Mouse (Mus musculus): ENCODE results near the gene Sult2b1. TPM values are rescaled to one million over a fixed set of nuclear protein-coding genes. Genes with fewer than 3 reads are reported as not detected.

The Sult2b1 gene
- total and polyA plus RNA-seq, 2 experiments from 2014 or later, result 0.23 TPM; not detected in 1

- Histone ChIP-seq H3K4me3 (ENCODE audit: low read depth, low read length) (no peak overlapping the region), H3K4me2 (ENCODE audit: low read depth, low read length) (no peak overlapping the region), H3K9me3 (replicated peaks; ENCODE audit: control insufficient read depth, low read length) (no peaks in the 10 kb centered on the region), H3K36me3 (replicated peaks; ENCODE audit: control insufficient read depth, insufficient read depth, low read length) (peaks cover 19% of the 10 kb centered on the region), H3K27me3 (ENCODE audit: control insufficient read depth, insufficient read depth, low read length) (peaks cover 6% of the 10 kb centered on the region; the same call in 1 of the 2 replicates), H3K4me1 (ENCODE audit: control insufficient read depth, insufficient read depth) (peaks cover 17% of the 10 kb centered on the region; the same call in 1 of the 2 replicates), H3K27ac (ENCODE audit: low read depth) (no peak overlapping the region), H3K9ac (replicated peaks; ENCODE audit: low read depth, low read length) (no peak overlapping the region)
- 61% methylated on average over 2 of the region's 2 CpGs for WGBS
- DNase-seq (ENCODE audit: low spot score), result no peak
- TF ChIP-seq EP300 (IDR thresholded peaks at IDR 0.05; ENCODE audit: low read depth) (no peak), CTCF (IDR thresholded peaks at IDR 0.05; ENCODE audit: low read depth) (no peak)
- no peak for ATAC-seq (ENCODE audit: insufficient read depth, low read depth)
Measured at GRCm38 (mm10) chr7:45815984-45816351, 31.5 kb upstream of the Sult2b1 start.

GRCm38 (mm10) chr7:45815323-45815983 is 31.0 kb upstream of the Sult2b1 start:
- H3K36me3 ChIP-seq (replicated peaks; ENCODE audit: control insufficient read depth, insufficient read depth, low read length), result peaks cover 24% of the 10 kb centered on the region
- no peaks in the 10 kb centered on the region for H3K9me3 ChIP-seq (replicated peaks; ENCODE audit: control insufficient read depth, low read length)
- peaks cover 6% of the 10 kb centered on the region; the same call in 1 of the 2 replicates for H3K27me3 ChIP-seq (ENCODE audit: control insufficient read depth, insufficient read depth, low read length)
- no peak overlapping the region for H3K4me2 ChIP-seq (ENCODE audit: low read depth, low read length)
- no peak overlapping the region for H3K27ac ChIP-seq (ENCODE audit: low read depth)
- DNase-seq (ENCODE audit: low spot score), result no peak
- peaks cover 17% of the 10 kb centered on the region; the same call in 1 of the 2 replicates for H3K4me1 ChIP-seq (ENCODE audit: control insufficient read depth, insufficient read depth)
- ATAC-seq (ENCODE audit: insufficient read depth, low read depth), result no peak
- no peak overlapping the region for H3K4me3 ChIP-seq (ENCODE audit: low read depth, low read length)
- WGBS, result 63% methylated on average over 10 of the region's 10 CpGs
- H3K9ac ChIP-seq (replicated peaks; ENCODE audit: low read depth, low read length), result no peak overlapping the region
- TF ChIP-seq EP300 (IDR thresholded peaks at IDR 0.05; ENCODE audit: low read depth) (no peak), CTCF (IDR thresholded peaks at IDR 0.05; ENCODE audit: low read depth) (no peak)

GRCm38 (mm10) chr7:45814841-45815240 is 30.4 kb upstream of the Sult2b1 start:
- no peak for TF ChIP-seq EP300 (IDR thresholded peaks at IDR 0.05; ENCODE audit: low read depth)
- no peak for TF ChIP-seq CTCF (IDR thresholded peaks at IDR 0.05; ENCODE audit: low read depth)
- DNase-seq (ENCODE audit: low spot score) (no peak), ATAC-seq (ENCODE audit: insufficient read depth, low read depth) (no peak)
- Histone ChIP-seq H3K27me3 (ENCODE audit: control insufficient read depth, insufficient read depth, low read length) (peaks cover 6% of the 10 kb centered on the region; the same call in 1 of the 2 replicates), H3K9ac (replicated peaks; ENCODE audit: low read depth, low read length) (no peak overlapping the region), H3K4me3 (ENCODE audit: low read depth, low read length) (peak overlapping the region; percentile 23), H3K4me2 (ENCODE audit: low read depth, low read length) (peak overlapping the region; percentile 59), H3K27ac (ENCODE audit: low read depth) (no peak overlapping the region), H3K9me3 (replicated peaks; ENCODE audit: control insufficient read depth, low read length) (no peaks in the 10 kb centered on the region), H3K36me3 (replicated peaks; ENCODE audit: control insufficient read depth, insufficient read depth, low read length) (peaks cover 30% of the 10 kb centered on the region), H3K4me1 (ENCODE audit: control insufficient read depth, insufficient read depth) (peaks cover 17% of the 10 kb centered on the region; the same call in 1 of the 2 replicates)
- WGBS, result 7% methylated on average over 5 of the region's 5 CpGs

- no peaks in the 10 kb centered on the region for H3K9me3 ChIP-seq (replicated peaks; ENCODE audit: control insufficient read depth, low read length)
- peak; percentile 100 for DNase-seq (ENCODE audit: low spot score)
- peak within 1 kb of the TSS; percentile 98 for H3K9ac ChIP-seq (replicated peaks; ENCODE audit: low read depth, low read length)
- peak within 1 kb of the TSS; percentile 100 for H3K27ac ChIP-seq (ENCODE audit: low read depth)
- H3K4me2 ChIP-seq (ENCODE audit: low read depth, low read length), result peak within 1 kb of the TSS; percentile 89
- H3K4me3 ChIP-seq (ENCODE audit: low read depth, low read length), result peak within 1 kb of the TSS; percentile 98
- peaks cover 4% of the 10 kb centered on the region; the same call in 1 of the 2 replicates for H3K27me3 ChIP-seq (ENCODE audit: control insufficient read depth, insufficient read depth, low read length)
- ATAC-seq (ENCODE audit: insufficient read depth, low read depth), result peak; percentile 98
- WGBS, result under 1% methylated on average over 71 of the region's 92 CpGs
- peaks cover 17% of the 10 kb centered on the region; the same call in 1 of the 2 replicates for H3K4me1 ChIP-seq (ENCODE audit: control insufficient read depth, insufficient read depth)
- peaks cover 38% of the 10 kb centered on the region for H3K36me3 ChIP-seq (replicated peaks; ENCODE audit: control insufficient read depth, insufficient read depth, low read length)
- TF ChIP-seq CTCF (IDR thresholded peaks at IDR 0.05; ENCODE audit: low read depth) (no peak), EP300 (IDR thresholded peaks at IDR 0.05; ENCODE audit: low read depth) (no peak)
Measured at GRCm38 (mm10) chr7:45813787-45814779, 29.6 kb upstream of the Sult2b1 start, which contains the start of gene Cyth2. Gene Cyth2 (minus strand): TSS chr7:45814581.

DNA sequence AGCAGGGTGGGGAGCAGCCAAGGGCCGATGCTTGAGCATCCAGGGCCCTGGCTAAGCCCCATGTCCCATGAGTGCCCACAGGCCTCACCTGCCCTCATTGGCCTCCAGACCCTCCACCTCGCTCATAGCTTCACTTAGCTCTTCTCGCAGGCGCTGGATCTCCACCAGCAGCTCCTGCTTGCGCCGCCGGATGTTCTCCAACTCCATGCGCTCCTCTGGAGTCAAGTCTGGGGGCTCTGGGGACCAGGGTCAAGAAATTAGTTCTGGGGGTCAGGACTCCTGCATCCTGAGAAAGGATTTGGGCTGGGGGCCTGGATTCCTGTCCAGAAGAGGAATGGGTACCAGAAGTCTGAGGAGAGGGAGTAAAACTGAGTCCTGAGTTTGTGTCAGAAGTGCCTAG is 28.5 kb upstream of the Sult2b1 start:
- peaks cover 17% of the 10 kb centered on the region; the same call in 1 of the 2 replicates for H3K4me1 ChIP-seq (ENCODE audit: control insufficient read depth, insufficient read depth)
- no peak overlapping the region for H3K27ac ChIP-seq (ENCODE audit: low read depth)

More for the DNA sequence above, 28.5 kb upstream of the Sult2b1 start:
- TF ChIP-seq EP300 (IDR thresholded peaks at IDR 0.05; ENCODE audit: low read depth) (no peak), CTCF (IDR thresholded peaks at IDR 0.05; ENCODE audit: low read depth) (no peak)
- no peak for ATAC-seq (ENCODE audit: insufficient read depth, low read depth)
- peak overlapping the region; percentile 89 for H3K4me2 ChIP-seq (ENCODE audit: low read depth, low read length)
- peak overlapping the region; percentile 98 for H3K4me3 ChIP-seq (ENCODE audit: low read depth, low read length)
- peaks cover 49% of the 10 kb centered on the region for H3K36me3 ChIP-seq (replicated peaks; ENCODE audit: control insufficient read depth, insufficient read depth, low read length)
- no peaks in the 10 kb centered on the region for H3K9me3 ChIP-seq (replicated peaks; ENCODE audit: control insufficient read depth, low read length)
- H3K27me3 ChIP-seq (ENCODE audit: control insufficient read depth, insufficient read depth, low read length), result no peaks in the 10 kb centered on the region
- DNase-seq (ENCODE audit: low spot score), result no peak
- peak overlapping the region; percentile 98 for H3K9ac ChIP-seq (replicated peaks; ENCODE audit: low read depth, low read length)
- WGBS, result 89% methylated on average over 8 of the region's 8 CpGs

Data from heart, postnatal 0 days (tissue).